Mouse (Mus musculus) midbrain, embryonic 12.5 days (tissue): ENCODE measurements around the gene Snd1. TPM values are rescaled to one million over a fixed set of nuclear protein-coding genes. Genes with fewer than 3 reads are reported as not detected.

Source experiments
- ATAC-seq: fragments of 200-750 bp; cut with Nextera tagmentation; 2 replicates; pipeline ENCODE4 v1.8.0; 2017; ENCODE audit warnings: low read depth, moderate TSS enrichment, moderate library complexity; ENCODE audit not compliant: low FRiP score
- H3K27ac ChIP-seq: fragments of 300-500 bp; sonication (generic); replicated peaks from 2 replicates; pipeline ENCODE4 v1.5.1; 2016; ENCODE audit warnings: mild to moderate bottlenecking
- H3K27me3 ChIP-seq: fragments of 300-500 bp; sonication (generic); 2 replicates; pipeline ENCODE4 v1.6.1; 2016; ENCODE audit warnings: mild to moderate bottlenecking
- H3K36me3 ChIP-seq: fragments of 300-500 bp; sonication (generic); 2 replicates; pipeline ENCODE4 v1.6.1; 2016
- H3K4me1 ChIP-seq: fragments of 300-500 bp; sonication (generic); 2 replicates; pipeline ENCODE4 v1.6.1; 2016
- H3K4me2 ChIP-seq: fragments of 300-500 bp; sonication (generic); replicated peaks from 2 replicates; pipeline ENCODE4 v1.6.1; 2016; ENCODE audit warnings: mild to moderate bottlenecking, moderate library complexity
- H3K4me3 ChIP-seq: fragments of 300-500 bp; sonication (generic); 2 replicates; pipeline ENCODE4 v1.5.1; 2016; ENCODE audit warnings: mild to moderate bottlenecking
- H3K9ac ChIP-seq: fragments of 300-500 bp; sonication (generic); replicated peaks from 2 replicates; pipeline ENCODE4 v1.6.1; 2016; ENCODE audit warnings: mild to moderate bottlenecking, moderate library complexity
- H3K9me3 ChIP-seq: fragments of 300-500 bp; sonication (generic); 2 replicates; pipeline ENCODE4 v1.6.1; 2016; ENCODE audit warnings: mild to moderate bottlenecking
- WGBS: fragments of 180-500 bp; shearing (Covaris S2); methylation state at CpG from one replicate; pipeline ENCODE4 v1.1.7; 2016; 5-methylcytosine and 5-hydroxymethylcytosine counted together
- polyA plus RNA-seq: library from polyadenylated mRNA; unstranded; fragments of >200 nt; fragmentation: Nextera tagmentation; extraction: Ambion mirVana; gene quantifications from 2 replicates; pipeline ENCODE4 v1.2.1, GENCODE M21; 2016

The Snd1 gene
- polyA plus RNA-seq, 1 experiment from 2014 or later = 106 TPM

DNA sequence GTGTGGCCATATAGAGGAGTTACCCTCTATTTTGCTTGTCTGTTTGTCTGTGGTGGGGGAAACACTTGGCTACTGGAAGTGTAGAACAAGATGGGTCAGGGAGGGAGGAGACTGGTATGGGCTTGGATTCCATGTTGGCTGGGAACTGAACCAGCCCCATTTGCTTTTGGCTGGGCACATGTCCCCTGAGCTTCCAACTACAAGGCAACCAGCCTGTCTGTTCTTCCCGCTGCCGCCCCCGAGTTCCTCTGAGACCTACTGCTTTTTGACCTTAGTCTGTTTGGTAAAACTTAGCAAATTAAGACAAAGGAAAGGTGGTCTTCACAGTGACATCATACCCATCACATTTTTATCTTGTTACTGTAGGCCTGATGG is 397.5 kb downstream of the Snd1 start:
- H3K4me2 ChIP-seq = no peak overlapping the region
- ATAC-seq = no peak

DNA sequence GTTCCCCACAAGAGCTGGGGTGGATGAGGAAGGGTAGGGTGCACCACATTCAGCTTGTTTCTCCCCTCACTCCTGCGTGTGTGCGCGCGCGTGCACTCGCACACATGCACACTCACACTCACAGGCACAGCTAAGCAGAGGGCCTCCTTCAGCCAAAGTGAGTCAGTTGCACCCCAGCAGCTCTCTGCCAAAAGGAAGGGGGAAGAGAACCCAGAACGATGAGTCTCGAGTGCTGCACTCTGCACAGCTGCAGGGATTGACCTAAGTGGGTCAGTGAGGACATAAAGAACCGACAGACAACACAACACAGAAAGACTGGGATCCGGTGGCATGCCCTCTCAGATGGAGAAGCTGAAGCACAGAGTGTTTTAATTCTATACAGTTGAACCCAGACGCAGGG is 399.1 kb downstream of the Snd1 start:
- Histone ChIP-seq H3K27ac (no peak overlapping the region), H3K36me3 (no peaks in the 10 kb centered on the region), H3K9me3 (no peaks in the 10 kb centered on the region), H3K27me3 (no peaks in the 10 kb centered on the region), H3K9ac (no peak overlapping the region), H3K4me1 (peaks cover 54% of the 10 kb centered on the region), H3K4me3 (no peak overlapping the region), H3K4me2 (no peak overlapping the region)
- 73% methylated on average over 11 of the region's 11 CpGs for WGBS
- no peak for ATAC-seq

More for the DNA sequence above, 397.5 kb downstream of the Snd1 start:
- Histone ChIP-seq H3K27me3 (no peaks in the 10 kb centered on the region), H3K9me3 (no peaks in the 10 kb centered on the region), H3K4me1 (peaks cover 43% of the 10 kb centered on the region), H3K27ac (no peak overlapping the region), H3K36me3 (no peaks in the 10 kb centered on the region), H3K4me3 (no peak overlapping the region), H3K9ac (no peak overlapping the region)
- 92% methylated on average over 3 of the region's 3 CpGs for WGBS

DNA sequence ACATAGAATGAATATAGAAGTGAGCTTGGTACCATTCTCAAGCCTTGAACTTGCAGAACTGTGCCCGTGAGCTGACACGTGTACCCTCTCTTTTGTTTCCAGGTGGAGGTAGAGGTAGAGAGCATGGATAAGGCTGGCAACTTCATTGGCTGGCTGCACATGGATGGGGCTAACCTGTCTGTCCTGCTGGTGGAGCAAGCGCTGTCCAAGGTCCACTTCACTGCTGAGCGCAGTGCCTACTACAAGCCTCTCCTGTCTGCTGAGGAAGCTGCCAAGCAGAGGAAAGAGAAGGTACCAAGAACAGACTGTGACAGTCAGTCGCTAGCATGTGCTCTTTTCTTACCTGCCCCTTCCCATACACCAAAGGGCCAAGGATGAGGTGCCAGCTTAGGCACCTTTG is 399.8 kb downstream of the Snd1 start:
- Histone ChIP-seq H3K36me3 (no peaks in the 10 kb centered on the region), H3K4me1 (peaks cover 60% of the 10 kb centered on the region), H3K9me3 (no peaks in the 10 kb centered on the region), H3K27ac (no peak overlapping the region; the same call in 1 of the 2 replicates), H3K9ac (no peak overlapping the region), H3K27me3 (no peaks in the 10 kb centered on the region), H3K4me2 (no peak overlapping the region), H3K4me3 (no peak overlapping the region)
- 94% methylated on average over 5 of the region's 5 CpGs for WGBS
- no peak for ATAC-seq

DNA sequence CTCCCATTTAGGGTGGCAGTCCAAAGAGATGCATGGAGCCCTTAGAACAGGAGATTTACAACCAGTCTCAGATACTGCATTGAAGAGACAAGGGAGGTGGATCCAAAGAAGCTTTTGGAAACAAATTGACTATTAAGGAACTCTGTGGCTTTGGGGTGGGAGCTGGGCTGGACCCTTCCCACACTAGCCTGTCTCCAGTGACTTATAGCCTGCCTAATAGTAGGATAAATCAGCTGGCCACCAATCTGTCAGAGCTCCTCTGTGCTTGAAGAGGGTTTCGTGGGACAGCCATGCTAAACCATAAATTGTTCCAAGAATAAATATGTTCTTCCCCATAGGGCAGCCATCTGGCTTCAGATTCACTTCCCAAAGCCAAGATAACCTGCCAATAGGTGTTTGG is 400.4 kb downstream of the Snd1 start:
- no peak for ATAC-seq
- H3K36me3 ChIP-seq = no peaks in the 10 kb centered on the region
- H3K4me3 ChIP-seq = no peak overlapping the region
- 79% methylated on average over 1 of the region's 1 CpGs for WGBS
- no peak overlapping the region for H3K9ac ChIP-seq
- peaks cover 62% of the 10 kb centered on the region for H3K4me1 ChIP-seq
- no peaks in the 10 kb centered on the region for H3K27me3 ChIP-seq
- H3K9me3 ChIP-seq = no peaks in the 10 kb centered on the region
- no peak overlapping the region for H3K27ac ChIP-seq
- H3K4me2 ChIP-seq = no peak overlapping the region

DNA sequence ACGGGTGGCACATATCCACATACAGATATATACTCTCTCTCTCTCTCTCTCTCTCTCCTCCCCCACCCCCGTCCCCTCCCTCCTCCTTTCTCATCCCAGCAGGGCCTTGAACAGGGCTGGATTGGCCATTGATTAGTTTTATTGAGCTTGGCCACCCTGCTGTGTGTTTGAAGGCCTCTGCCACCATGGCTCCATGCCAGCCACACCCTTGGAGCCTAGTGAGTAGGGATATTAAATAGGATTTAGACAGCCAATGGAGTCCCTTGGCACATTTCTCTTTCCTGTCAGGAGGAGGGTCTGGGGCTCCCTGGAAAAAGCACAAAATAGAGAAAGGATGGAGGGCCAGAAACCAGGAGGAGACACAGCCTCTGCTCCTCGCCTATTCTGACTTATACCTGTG is 401.6 kb downstream of the Snd1 start:
- no peaks in the 10 kb centered on the region for H3K27me3 ChIP-seq
- H3K4me3 ChIP-seq = no peak overlapping the region
- no peaks in the 10 kb centered on the region for H3K36me3 ChIP-seq
- H3K9ac ChIP-seq = no peak overlapping the region
- H3K9me3 ChIP-seq = no peaks in the 10 kb centered on the region
- no peak for ATAC-seq
- H3K4me2 ChIP-seq = no peak overlapping the region
- 37% methylated on average over 3 of the region's 3 CpGs for WGBS
- peaks cover 64% of the 10 kb centered on the region for H3K4me1 ChIP-seq
- no peak overlapping the region for H3K27ac ChIP-seq

DNA sequence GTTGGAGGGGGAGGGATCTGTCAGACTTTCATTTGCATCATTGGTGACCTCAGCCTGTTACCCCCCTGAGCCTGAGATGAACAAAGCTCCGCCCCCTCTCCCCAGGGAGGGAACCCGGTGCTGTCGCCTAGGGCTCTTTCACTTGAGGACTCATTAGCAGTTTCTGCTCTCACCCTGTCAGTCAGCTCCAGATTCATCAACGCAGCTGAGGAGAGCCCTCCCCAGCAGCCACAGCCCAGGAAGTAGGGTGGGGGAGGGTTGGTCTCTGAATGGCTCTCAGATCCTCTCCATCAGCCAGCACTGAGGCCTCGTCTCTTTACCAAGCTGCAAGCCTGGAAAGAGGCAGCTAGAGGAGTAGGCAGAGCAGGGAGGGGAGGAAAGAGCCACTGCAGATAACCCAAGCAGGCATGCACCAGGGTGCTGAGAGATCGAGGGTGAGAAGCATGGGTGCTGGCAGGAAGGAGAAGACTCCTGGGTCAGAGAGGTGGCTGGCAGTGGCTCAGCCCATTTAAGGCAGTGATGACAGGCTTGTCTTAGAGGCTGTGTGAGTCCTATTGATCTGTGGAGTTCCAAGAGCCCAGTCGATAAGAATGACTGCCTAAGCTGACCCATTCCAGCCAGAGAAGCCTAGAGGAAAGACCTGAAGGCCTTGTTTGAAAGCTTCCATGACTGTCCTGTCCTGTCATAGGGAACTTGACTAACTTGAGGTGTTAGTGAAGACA is 403.2 kb downstream of the Snd1 start:
- Histone ChIP-seq H3K27ac (peak overlapping the region; percentile 54), H3K4me1 (peaks cover 53% of the 10 kb centered on the region), H3K9me3 (no peaks in the 10 kb centered on the region), H3K27me3 (no peaks in the 10 kb centered on the region), H3K4me2 (no peak overlapping the region), H3K36me3 (no peaks in the 10 kb centered on the region), H3K9ac (no peak overlapping the region), H3K4me3 (no peak overlapping the region)
- ATAC-seq = peak; percentile 88
- WGBS = 24% methylated on average over 7 of the region's 7 CpGs

DNA sequence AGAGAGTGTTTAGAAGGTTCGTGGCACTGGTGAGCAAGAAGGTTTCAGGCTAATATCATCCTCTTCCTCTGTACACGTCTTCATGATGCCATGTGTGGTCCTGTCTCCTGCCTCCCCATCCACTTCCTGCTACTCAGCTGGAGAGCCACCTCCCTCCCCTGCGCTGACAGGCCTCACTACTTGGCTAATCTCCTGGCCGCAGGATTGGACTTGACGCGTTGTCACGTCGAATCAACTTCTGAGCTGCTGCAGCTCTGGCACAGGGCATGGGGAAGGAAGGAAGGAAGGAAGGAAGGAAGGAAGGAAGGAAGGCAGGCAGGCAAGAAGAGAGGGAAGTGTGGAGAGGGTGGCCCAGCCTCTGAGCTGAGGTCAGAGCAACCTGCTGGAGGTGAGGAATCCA is 404.4 kb downstream of the Snd1 start:
- H3K9ac ChIP-seq = no peak overlapping the region
- H3K27me3 ChIP-seq = no peaks in the 10 kb centered on the region
- no peak overlapping the region for H3K4me2 ChIP-seq
- no peaks in the 10 kb centered on the region for H3K9me3 ChIP-seq
- WGBS = 68% methylated on average over 8 of the region's 8 CpGs
- no peak overlapping the region for H3K4me3 ChIP-seq
- ATAC-seq = no peak
- H3K4me1 ChIP-seq = peaks cover 43% of the 10 kb centered on the region
- peaks cover 11% of the 10 kb centered on the region for H3K36me3 ChIP-seq
- H3K27ac ChIP-seq = no peak overlapping the region

DNA sequence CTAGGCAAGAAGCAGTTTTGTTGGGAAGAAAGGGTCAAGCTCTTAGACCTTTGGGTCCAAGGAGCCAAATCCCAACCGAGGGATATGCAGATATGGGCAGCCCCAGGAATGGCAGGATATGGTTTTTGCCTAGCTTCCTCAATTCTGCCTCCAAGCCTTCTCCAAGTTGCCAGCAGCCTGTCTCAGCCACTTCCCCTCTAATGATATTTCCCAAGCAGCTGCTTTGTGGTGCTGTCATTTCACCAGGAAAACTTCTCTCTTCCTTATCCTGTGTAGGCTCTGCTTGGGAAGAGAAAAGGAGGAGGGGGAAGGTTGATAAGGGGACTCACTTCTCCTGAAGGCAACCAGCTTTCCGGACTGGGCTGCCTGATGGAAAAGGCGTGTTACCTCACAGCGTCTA is 406.0 kb downstream of the Snd1 start:
- H3K4me3 ChIP-seq = no peak overlapping the region
- no peaks in the 10 kb centered on the region for H3K27me3 ChIP-seq
- no peak overlapping the region for H3K27ac ChIP-seq
- H3K36me3 ChIP-seq = peaks cover 27% of the 10 kb centered on the region
- H3K4me1 ChIP-seq = peaks cover 42% of the 10 kb centered on the region
- no peak overlapping the region for H3K9ac ChIP-seq
- H3K4me2 ChIP-seq = no peak overlapping the region
- WGBS = 87% methylated on average over 4 of the region's 4 CpGs
- no peak for ATAC-seq
- no peaks in the 10 kb centered on the region for H3K9me3 ChIP-seq

DNA sequence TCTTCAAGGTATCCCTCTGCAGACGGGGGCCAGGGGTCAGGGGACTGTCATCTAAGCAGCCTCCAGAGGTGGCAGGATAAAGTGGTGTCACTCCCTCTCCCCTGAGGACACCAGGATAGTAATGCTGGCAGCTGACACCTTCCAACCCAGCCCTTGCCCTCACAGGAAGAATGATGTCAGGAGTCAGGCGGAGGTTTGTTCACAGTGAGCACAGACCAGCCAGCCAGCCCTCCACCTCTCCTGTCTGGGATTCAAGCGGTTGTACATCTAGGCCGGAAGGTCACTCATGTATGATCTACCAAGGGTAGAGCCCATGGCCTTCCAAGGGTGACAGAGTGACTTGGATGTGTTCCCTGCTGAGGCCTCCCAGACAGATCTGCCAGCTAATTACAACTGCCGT is 408.6 kb downstream of the Snd1 start:
- H3K27me3 ChIP-seq = no peaks in the 10 kb centered on the region
- no peaks in the 10 kb centered on the region for H3K9me3 ChIP-seq
- no peak for ATAC-seq
- WGBS = 85% methylated on average over 5 of the region's 5 CpGs
- H3K9ac ChIP-seq = no peak overlapping the region
- H3K36me3 ChIP-seq = peaks cover 42% of the 10 kb centered on the region
- no peak overlapping the region for H3K27ac ChIP-seq
- H3K4me1 ChIP-seq = peaks cover 16% of the 10 kb centered on the region
- H3K4me2 ChIP-seq = no peak overlapping the region
- H3K4me3 ChIP-seq = no peak overlapping the region

DNA sequence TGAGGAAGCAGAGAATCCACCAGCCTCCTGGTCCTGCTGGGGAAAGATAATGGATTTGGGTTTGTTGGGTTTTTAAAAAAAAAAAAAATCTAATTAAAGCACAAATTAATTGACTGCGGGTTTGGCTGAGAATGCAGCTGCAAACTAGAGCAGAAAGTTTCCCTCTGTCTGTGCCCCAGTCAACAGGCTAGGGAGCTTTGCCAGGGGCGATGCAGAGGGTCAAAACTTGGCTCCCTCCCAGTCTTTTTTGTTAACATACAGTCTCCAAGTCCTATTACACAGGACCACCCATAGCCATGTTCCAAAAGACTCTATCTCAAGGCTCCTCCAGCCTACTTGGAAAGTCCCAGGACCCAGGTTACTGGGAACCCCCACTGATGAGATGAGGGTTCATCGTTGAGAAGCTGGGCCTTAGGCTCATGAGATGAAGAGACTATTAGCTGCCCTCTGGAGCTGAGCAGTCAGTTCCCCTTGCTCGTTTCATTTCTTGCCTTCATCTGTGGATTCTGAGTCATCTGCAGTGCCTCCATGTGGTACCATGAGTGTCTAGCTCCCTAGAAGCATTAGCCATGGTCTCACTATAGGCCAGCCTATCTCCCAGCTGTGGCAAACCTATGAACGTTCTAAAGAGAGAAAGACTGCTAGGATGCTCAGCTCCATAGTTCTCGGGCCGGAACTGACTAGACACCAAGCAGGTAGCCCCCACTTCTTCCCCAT is 411.9 kb downstream of the Snd1 start:
- H3K4me2 ChIP-seq = no peak overlapping the region
- H3K27me3 ChIP-seq = no peaks in the 10 kb centered on the region
- H3K27ac ChIP-seq = no peak overlapping the region
- H3K4me1 ChIP-seq = peaks cover 17% of the 10 kb centered on the region
- ATAC-seq = no peak
- H3K36me3 ChIP-seq = peaks cover 60% of the 10 kb centered on the region
- 88% methylated on average over 7 of the region's 7 CpGs for WGBS
- H3K9me3 ChIP-seq = no peaks in the 10 kb centered on the region
- no peak overlapping the region for H3K9ac ChIP-seq
- H3K4me3 ChIP-seq = no peak overlapping the region

DNA sequence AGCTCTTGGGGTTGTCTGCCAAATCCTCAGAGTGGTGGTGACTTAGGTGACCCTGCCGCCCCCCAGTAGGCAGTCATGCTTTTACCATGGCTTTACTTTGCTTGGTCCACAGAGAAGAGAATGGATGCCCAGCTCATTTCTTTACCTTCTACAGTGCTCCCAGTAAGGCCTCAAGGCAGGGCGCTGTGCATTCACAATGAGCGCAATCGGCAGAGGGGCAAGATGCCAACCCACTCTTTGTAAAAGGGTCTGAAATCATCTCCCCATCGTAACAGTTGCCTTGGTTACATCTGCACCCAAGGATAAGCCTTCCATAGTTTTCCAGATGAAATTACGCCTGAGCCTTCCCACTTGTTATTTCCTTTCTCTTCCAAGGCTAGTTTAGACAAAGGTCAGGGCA is 415.5 kb downstream of the Snd1 start:
- no peak overlapping the region for H3K4me3 ChIP-seq
- 71% methylated on average over 6 of the region's 6 CpGs for WGBS
- no peak for ATAC-seq
- H3K4me1 ChIP-seq = peaks cover 20% of the 10 kb centered on the region
- H3K27ac ChIP-seq = no peak overlapping the region
- no peak overlapping the region for H3K9ac ChIP-seq
- H3K4me2 ChIP-seq = no peak overlapping the region
- H3K9me3 ChIP-seq = no peaks in the 10 kb centered on the region
- no peaks in the 10 kb centered on the region for H3K27me3 ChIP-seq
- peaks cover 37% of the 10 kb centered on the region for H3K36me3 ChIP-seq

DNA sequence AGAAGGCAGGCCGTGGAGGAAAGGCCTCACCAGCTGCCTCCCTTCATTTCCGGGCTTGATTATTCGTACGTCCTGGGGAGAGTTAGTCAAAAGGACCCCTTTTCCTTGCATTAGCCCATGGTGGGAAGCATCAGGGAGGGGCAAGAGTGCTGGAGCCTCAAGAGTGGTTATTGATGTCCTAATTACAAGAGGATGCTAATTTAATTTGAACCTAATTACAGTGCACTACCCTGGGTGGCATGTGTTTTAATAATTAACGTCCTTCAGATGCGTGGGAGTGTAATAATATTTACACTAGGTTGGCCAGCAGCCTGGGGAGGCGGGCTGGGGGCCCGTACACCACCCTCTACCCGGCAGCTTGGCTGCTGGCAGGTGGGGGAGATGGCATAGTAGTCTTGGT is 416.5 kb downstream of the Snd1 start:
- no peak overlapping the region for H3K9ac ChIP-seq
- no peak overlapping the region for H3K4me2 ChIP-seq
- no peaks in the 10 kb centered on the region for H3K27me3 ChIP-seq
- 54% methylated on average over 9 of the region's 9 CpGs for WGBS
- no peaks in the 10 kb centered on the region for H3K9me3 ChIP-seq
- H3K4me1 ChIP-seq = peaks cover 21% of the 10 kb centered on the region
- no peak overlapping the region for H3K27ac ChIP-seq
- no peak for ATAC-seq
- no peak overlapping the region for H3K4me3 ChIP-seq
- peaks cover 27% of the 10 kb centered on the region for H3K36me3 ChIP-seq
